Mouse (Mus musculus): Measurements from ENCODE around the gene Vps36.

Gene Vps36

GRCm38 (mm10) chr8:22209012-22209411 is 16.4 kb downstream of the Vps36 start:
- no peak for DNase-seq (ENCODE audit: low spot score in 2 of 2)

GRCm38 (mm10) chr8:22214826-22215225 is 22.2 kb downstream of the Vps36 start:
- no peak for DNase-seq (ENCODE audit: low spot score in 2 of 2)

GRCm38 (mm10) chr8:22226361-22226760 is 33.8 kb downstream of the Vps36 start:
- DNase-seq (ENCODE audit: low spot score in 2 of 2): no peak

- DNase-seq (ENCODE audit: low spot score in 2 of 2): peak in 1 of 2 experiments; percentile 21
Observed at GRCm38 (mm10) chr8:22227061-22227877, 34.7 kb downstream of the Vps36 start, which contains the start of gene Thsd1. Gene Thsd1, plus strand, starts transcription at chr8:22227313.

- DNase-seq (ENCODE audit: low spot score in 2 of 2): no peak
Observed at GRCm38 (mm10) chr8:22228621-22229020, 36.0 kb downstream of the Vps36 start.

- DNase-seq (ENCODE audit: low spot score in 2 of 2): no peak
Observed at GRCm38 (mm10) chr8:22242986-22243385, 50.4 kb downstream of the Vps36 start.

GRCm38 (mm10) chr8:22245663-22246062 is 53.1 kb downstream of the Vps36 start:
- no peak for DNase-seq (ENCODE audit: low spot score in 2 of 2)

GRCm38 (mm10) chr8:22247956-22248355 is 55.3 kb downstream of the Vps36 start:
- no peak for DNase-seq (ENCODE audit: low spot score in 2 of 2)

GRCm38 (mm10) chr8:22249080-22249479 is 56.5 kb downstream of the Vps36 start:
- DNase-seq (ENCODE audit: low spot score in 2 of 2): no peak

GRCm38 (mm10) chr8:22258946-22259450 is 66.4 kb downstream of the Vps36 start:
- no peak for DNase-seq (ENCODE audit: low spot score in 2 of 2)

GRCm38 (mm10) chr8:22259531-22259930 is 66.9 kb downstream of the Vps36 start:
- no peak for DNase-seq (ENCODE audit: low spot score in 2 of 2)

GRCm38 (mm10) chr8:22260091-22260722 is 67.6 kb downstream of the Vps36 start:
- no peak for DNase-seq (ENCODE audit: low spot score in 2 of 2)

GRCm38 (mm10) chr8:22262267-22262666 is 69.7 kb downstream of the Vps36 start:
- DNase-seq (ENCODE audit: low spot score in 2 of 2): no peak

- no peak for DNase-seq (ENCODE audit: low spot score in 2 of 2)
Observed at GRCm38 (mm10) chr8:22264292-22264691, 71.7 kb downstream of the Vps36 start.

GRCm38 (mm10) chr8:22264787-22265186 is 72.2 kb downstream of the Vps36 start:
- no peak for DNase-seq (ENCODE audit: low spot score in 2 of 2)

- no peak for DNase-seq (ENCODE audit: low spot score in 2 of 2)
Observed at GRCm38 (mm10) chr8:22265194-22265593, 72.6 kb downstream of the Vps36 start.

- no peak for DNase-seq (ENCODE audit: low spot score in 2 of 2)
Observed at GRCm38 (mm10) chr8:22266809-22267208, 74.2 kb downstream of the Vps36 start.
